Mouse (Mus musculus) gastrocnemius, adult 2 months (tissue): ENCODE results near the gene Hes5. TPM values are rescaled to one million over a fixed set of nuclear protein-coding genes. Genes with fewer than 3 reads are reported as not detected.

Experiments used
- DNase-seq: peaks from one replicate; pipeline ENCODE4 v3.0.0; 2022
- H3K27ac ChIP-seq: fragments of 200-600 bp; 2 replicates; pipeline ENCODE4 v1.8.1; 2022; ENCODE audit warnings: mild to moderate bottlenecking
- H3K4me3 ChIP-seq: fragments of 200-600 bp; 2 replicates; pipeline ENCODE4 v1.8.1; 2022; ENCODE audit warnings: mild to moderate bottlenecking, moderate library complexity
- CTCF ChIP-seq: fragments of 200-600 bp; IDR thresholded peaks from 2 replicates; pipeline ENCODE4 v1.8.1; 2022; ENCODE audit warnings: antibody characterized with exemption, mild to moderate bottlenecking, moderate library complexity
- intact Hi-C: fragments of 180-260 bp; cut with DNase I; formaldehyde crosslinking; loops from one replicate; pipeline ENCODE4 v1.15.1; 2025
- total RNA-seq, 2 experiments: library from RNA; stranded (reverse); gene quantifications; 2 replicates each; pipeline ENCODE4 v1.2.3; 2021

The Hes5 gene
- total RNA-seq, 2 experiments from 2014 or later, result not detected

DNA sequence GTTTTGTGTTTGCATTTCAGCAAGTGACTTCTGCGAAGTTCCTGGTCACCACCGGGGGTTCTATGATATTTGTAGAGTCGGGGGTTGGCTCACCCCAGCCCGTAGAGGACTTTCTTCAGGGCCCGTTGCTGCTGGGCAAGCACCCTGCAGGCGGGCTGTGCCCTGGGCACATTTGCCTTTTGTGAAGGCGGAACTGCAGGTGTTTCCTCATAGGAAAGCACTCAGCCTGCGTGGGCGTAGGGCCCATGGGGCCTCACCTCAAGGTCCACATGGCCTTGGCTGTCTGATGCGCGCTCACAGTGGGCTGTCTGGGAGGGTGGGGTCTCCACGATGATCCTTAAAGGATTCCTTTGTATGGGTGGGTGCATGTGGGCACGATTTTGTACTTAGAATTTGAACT is 1.2 kb downstream of the Hes5 start:
- intact Hi-C loops, result loop anchor here (5.0 kb wide), 2 partner anchors 85 to 105 kb away; partner anchors contain the start of gene Pex10
- Histone ChIP-seq H3K4me3 (peak overlapping the region; percentile 82), H3K27ac (no peak overlapping the region)
- TF ChIP-seq CTCF, result no peak
- DNase-seq, result peak; percentile 33

DNA sequence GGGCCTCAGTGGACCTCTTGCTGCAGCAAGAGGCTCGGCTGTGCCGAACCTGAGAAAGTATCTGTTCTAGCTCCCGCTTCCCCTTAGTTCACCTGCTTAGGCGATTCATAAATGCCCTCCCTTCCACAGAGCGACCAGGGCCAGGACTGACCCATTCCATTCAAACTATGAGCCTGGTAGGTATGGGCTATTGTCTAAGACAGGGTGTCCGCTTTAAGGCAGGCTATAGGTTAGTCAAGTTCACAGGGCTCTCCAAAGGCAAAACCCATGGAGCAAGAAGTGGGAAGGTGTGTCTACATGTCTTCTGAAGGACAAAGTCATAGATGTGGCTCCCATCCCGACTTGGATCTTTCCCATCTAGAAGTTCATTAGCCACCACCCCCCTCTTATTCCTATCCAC is 2.0 kb downstream of the Hes5 start:
- intact Hi-C loops, result loop anchor here (5.0 kb wide), 2 partner anchors 85 to 105 kb away; partner anchors contain the start of gene Pex10
- TF ChIP-seq CTCF, result no peak

DNA sequence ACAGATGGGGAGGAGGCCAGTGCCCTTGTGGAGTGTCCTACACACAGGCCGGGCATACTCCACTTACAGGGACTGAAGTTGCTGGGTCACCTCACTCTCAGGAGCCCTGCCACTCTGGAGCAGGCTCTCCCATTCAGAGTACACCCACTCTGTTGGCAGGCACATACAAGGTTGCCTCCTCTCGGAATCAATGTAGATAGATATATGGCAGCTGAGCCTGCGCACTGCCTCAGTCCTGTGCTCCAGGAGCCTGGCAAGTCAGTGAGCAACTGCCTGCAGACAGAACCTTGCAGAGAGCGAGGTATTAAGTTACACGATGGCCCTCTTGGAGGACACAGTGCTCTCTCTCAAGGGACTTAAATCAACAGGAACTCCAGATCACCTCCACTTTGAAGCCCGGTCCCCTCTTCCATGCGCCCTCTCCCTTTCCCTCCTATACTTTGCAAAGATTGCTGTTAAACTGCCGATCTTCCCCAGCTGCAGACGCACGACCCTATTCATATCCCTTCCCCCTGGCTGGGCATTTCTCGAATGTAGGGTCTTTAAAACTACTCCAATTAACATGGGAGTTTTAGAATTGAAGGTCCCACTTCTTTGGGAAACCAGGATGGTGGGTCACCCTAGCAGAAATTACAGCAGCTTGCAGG is 2.6 kb downstream of the Hes5 start:
- DNase-seq, result peak; percentile 61
- TF ChIP-seq CTCF, result no peak
- Histone ChIP-seq H3K27ac (peak overlapping the region; percentile 98), H3K4me3 (peak overlapping the region; percentile 97)
- intact Hi-C loops, result loop anchor here (5.0 kb wide), 2 partner anchors 86 to 104 kb away; partner anchors contain the start of gene Pex10

More for the DNA sequence above, 2.0 kb downstream of the Hes5 start:
- no peak for DNase-seq
- Histone ChIP-seq H3K27ac (peak overlapping the region; percentile 98), H3K4me3 (peak overlapping the region; percentile 97)

DNA sequence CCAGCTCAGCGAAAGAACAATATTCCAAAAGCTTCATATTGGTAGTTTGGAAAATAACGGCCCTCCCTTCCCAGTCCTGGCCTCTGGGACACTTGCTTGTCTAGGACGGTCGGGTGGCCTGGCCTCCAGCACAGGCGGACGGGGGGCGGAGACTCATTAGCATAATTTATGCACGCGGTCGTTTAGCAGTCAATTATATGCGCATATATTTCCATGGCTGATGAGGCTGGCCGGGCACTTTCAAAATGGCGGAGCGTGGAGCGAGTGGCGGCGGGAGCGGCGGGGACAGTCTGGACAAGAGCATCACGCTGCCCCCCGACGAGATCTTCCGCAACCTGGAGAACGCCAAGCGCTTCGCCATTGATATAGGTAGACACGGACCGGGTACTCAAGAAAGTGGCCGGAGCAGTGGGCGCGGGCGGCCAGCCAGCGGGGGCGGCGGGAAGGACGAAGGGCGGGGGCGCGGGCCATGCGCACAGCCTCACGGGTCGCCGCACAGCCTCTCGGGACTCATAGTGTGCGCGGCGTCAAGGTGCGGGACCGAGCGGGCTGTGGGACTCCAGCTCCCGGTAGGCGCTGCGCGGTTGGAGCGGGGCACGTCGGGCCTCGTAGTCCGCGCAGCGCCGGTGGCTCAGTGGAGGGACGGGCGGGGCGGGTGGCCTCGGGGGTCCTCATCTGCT is 3.3 kb downstream of the Hes5 start, which contains the start of gene Pank4:
Pank4 (plus strand) TSS at position 223 of the 680 bp plus-strand sequence.
- DNase-seq, result peak; percentile 95
- TF ChIP-seq CTCF, result no peak
- intact Hi-C loops, result loop anchor here (5.0 kb wide), 2 partner anchors 87 to 103 kb away; partner anchors contain the start of gene Pex10
- Histone ChIP-seq H3K4me3 (peak within 1 kb of the TSS; percentile 97), H3K27ac (peak within 1 kb of the TSS; percentile 98)

DNA sequence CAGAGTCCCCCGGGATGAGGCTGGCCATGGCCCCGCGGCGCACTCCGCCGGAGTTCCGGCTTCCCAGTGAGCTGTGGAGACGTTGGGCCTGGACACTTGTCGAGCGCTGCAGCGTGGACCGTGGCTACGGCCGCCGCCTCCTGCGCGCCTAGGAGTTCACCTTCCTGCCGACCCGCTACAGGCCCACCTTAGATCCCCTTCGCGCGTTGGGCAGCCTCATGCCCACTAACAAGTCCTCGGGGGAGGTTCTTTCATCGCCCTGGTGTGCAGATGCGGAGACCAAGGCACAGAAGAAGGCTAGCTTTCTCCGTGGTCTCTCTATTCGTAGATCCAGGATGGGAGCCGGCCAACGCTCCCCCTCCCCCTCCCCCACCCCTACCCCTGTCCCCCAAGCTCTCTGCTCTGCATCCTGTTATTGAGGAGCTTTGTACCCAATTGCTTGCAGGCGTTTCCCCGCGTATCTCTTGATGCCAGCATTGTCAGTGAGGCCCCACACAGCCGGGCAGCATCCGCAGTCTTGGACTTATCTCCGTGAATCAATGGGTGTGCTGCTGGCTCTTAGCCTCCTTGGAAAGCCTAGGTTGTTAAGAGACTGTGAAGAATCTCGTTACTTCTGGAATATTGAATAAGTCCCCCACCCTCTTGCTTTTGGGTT is 4.0 kb downstream of the Hes5 start:
- DNase-seq, result peak; percentile 39
- no peak for TF ChIP-seq CTCF

DNA sequence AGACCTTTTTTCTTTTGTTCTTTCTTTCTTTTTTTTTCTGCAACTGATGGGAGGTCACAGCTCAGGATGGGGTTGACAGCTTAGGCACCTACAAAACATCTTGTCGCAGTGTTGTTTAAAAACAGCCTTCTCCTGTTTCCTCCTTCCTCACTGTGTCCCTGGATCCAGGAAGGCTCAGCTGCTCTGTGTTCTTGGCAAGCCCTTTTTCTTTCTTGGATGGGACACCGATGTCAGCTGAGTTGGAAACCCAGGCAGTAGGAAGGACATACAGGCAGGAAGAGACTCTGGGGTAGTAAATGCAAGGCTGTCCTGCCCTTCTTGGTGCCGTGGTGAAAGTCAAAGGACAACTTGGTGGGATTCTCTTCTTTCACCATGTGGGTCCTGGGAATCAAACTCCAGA is 5.1 kb downstream of the Hes5 start:
- peak; percentile 71 for DNase-seq
- TF ChIP-seq CTCF, result no peak
- intact Hi-C loops, result loop anchor here (2.0 kb wide), 1 partner anchor 21 kb away; no protein-coding TSS in a partner anchor
- H3K27ac ChIP-seq, result peak overlapping the region; percentile 98
- peak overlapping the region; percentile 97 for H3K4me3 ChIP-seq

More for the DNA sequence above, 4.0 kb downstream of the Hes5 start:
- intact Hi-C loops, result loop anchor here (5.0 kb wide), 2 partner anchors 87 to 103 kb away; partner anchors contain the start of gene Pex10
- peak overlapping the region; percentile 98 for H3K27ac ChIP-seq
- H3K4me3 ChIP-seq, result peak overlapping the region; percentile 97

DNA sequence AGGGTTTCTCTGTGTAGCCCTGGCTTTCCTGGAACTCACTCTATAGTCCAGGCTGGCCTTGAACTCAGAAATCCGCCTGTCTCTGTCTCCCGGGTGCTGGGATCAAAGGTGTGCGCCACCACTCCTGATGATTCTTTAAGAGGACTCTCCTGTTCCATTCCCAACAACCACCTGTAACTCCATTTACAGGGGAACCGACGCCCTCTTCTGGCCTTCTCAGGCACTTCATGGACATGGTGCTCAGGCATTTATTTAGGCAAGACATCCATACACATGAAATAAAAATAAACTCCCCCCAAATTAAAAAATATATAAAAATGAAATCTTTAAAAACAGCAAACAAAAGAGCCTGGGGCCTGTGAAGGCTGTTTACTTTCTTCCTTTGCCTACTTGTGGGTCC is 6.5 kb downstream of the Hes5 start:
- Histone ChIP-seq H3K4me3 (peak overlapping the region; percentile 97; the same call in 1 of the 2 replicates), H3K27ac (peak overlapping the region; percentile 98)
- intact Hi-C loops, result loop anchor here (2.0 kb wide), 1 partner anchor 22 kb away; no protein-coding TSS in a partner anchor
- DNase-seq, result peak; percentile 57
- TF ChIP-seq CTCF, result peak; percentile 65

DNA sequence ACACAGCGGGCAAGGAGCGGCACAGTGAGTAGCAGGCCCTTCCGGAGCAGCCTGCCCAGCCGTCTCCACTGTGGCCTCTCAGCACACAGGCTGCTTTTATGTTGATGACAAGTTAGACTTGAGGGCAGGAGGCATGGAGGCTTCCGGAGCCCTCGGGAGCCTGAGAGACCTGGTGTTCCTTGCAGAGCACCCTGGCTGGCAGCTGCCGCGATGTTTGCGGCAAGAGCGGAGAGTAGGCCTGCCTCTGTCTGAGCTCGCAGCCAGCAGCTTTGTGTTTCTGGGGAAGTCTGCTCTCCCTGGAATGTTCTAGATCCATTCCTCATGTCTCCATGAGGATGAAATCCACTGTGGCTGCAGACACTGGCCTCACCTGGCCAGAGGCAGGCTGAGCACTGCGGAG is 11.8 kb downstream of the Hes5 start:
- DNase-seq, result no peak
- Histone ChIP-seq H3K4me3 (no peak overlapping the region), H3K27ac (no peak overlapping the region)
- TF ChIP-seq CTCF, result no peak
- intact Hi-C loops, result no loop called here

DNA sequence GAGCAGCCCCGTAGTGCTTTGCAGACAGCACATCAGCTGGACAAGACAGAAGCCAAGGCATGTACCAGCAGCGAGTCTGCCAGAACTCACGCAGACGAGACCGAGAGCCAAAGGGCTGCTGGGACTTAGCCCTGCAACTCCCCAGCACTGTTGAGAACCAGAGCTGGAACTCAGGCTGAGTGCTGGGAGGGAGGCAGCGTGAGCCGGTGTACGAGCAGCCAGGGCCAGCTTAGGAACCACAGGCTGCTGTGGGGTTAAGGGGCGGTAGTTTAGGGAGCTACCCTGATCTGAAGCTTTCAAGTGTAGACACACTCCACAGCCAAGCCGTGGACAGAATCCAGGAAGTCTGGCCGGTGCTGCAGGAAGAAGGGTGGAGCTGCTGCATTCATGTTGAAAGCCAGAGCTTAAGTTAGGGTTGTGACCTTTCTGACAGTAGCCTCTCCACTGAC is 13.5 kb downstream of the Hes5 start:
- peak overlapping the region; percentile 67 for H3K27ac ChIP-seq
- H3K4me3 ChIP-seq, result peak overlapping the region; percentile 30
- intact Hi-C loops, result no loop called here
- peak; percentile 83 for DNase-seq
- TF ChIP-seq CTCF, result no peak

DNA sequence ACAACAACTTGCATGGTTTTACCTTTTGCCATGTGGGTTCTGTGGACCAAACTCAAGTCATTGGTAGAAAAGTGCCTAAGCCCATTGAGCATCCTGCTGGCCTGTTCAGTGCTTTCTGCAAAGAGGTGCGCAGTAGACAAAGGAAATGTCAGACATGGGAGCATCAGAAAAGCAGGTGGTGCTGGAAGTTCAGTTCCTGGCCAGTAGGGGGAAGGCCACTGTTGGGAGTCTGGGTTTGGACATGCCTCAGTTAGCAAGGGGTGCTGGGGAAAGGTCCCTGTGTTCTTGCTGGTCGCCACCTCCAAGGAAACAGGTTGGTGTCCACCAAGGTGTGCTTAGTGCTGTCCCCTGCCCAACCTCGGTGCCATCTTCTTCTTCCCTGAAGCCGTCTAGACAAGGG is 19.4 kb downstream of the Hes5 start:
- intact Hi-C loops, result no loop called here
- DNase-seq, result peak; percentile 17
- TF ChIP-seq CTCF, result peak; percentile 41
- H3K4me3 ChIP-seq, result no peak overlapping the region
- no peak overlapping the region for H3K27ac ChIP-seq

DNA sequence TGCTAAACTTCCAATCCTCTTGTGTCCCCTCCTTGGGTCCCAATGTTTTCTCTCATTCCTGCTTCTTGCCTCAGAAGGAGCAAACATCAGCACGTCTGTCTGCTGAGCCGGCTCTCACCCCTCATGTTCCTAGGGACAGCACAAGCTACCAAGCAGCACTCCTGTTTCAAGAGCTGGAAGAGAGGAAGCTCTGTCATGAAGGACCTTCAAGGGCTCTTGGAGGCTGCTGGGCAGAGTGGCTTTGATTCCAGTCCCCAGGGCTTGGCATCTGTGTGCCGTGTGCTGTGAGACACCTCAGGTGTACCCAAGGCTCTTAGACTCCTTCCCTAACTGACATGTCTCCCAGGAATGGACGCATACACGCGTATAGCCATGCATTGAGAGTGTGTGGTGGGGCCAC is 20.4 kb downstream of the Hes5 start:
- Histone ChIP-seq H3K27ac (no peak overlapping the region), H3K4me3 (no peak overlapping the region)
- DNase-seq, result peak; percentile 14
- TF ChIP-seq CTCF, result no peak
- intact Hi-C loops, result no loop called here

DNA sequence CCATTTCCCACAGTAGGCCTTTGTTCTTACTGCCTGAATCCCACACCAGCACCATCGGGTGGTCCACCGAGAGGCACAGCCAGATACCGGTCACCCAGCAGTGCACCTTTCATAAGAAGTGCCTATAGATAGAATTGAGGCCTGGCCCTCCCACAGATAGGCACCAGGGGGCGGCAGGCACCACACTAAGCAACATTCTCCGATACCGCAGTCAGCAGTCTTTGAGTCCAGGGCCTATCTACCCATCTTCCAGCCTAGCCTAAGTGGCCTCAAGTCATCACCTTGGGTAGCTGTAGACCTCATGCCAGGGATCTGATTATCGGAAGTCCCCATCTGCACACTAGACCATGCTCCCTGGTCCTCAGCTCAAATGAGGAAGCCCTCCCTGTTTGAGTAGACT is 20.8 kb downstream of the Hes5 start:
- TF ChIP-seq CTCF, result peak; percentile 74
- peak; percentile 65 for DNase-seq
- Histone ChIP-seq H3K4me3 (no peak overlapping the region), H3K27ac (no peak overlapping the region)
- intact Hi-C loops, result no loop called here
